Mouse (Mus musculus) ES-Bruce4 (cell line): Measurements from ENCODE around the gene Fer. TPM values are rescaled to one million over a fixed set of nuclear protein-coding genes. Genes with fewer than 3 reads are reported as not detected.

ENCODE experiments used
- H3K27ac ChIP-seq: 2 replicates; pipeline ENCODE4 v1.5.1; 2012; ENCODE audit warnings: low read length, inconsistent platforms; ENCODE audit not compliant: insufficient read depth
- H3K27me3 ChIP-seq: 2 replicates; pipeline ENCODE4 v1.6.1; 2012; ENCODE audit warnings: mild to moderate bottlenecking, low read length, inconsistent platforms; ENCODE audit not compliant: control insufficient read depth, poor library complexity, insufficient read depth, severe bottlenecking
- H3K36me3 ChIP-seq: 2 replicates; pipeline ENCODE4 v1.6.1; 2012; ENCODE audit warnings: inconsistent platforms, mild to moderate bottlenecking, low read length, moderate library complexity; ENCODE audit not compliant: control insufficient read depth, poor library complexity, insufficient read depth, severe bottlenecking
- H3K4me1 ChIP-seq: one replicate; pipeline ENCODE4 v1.8.1; 2011; ENCODE audit warnings: low read length; ENCODE audit not compliant: control insufficient read depth, insufficient read depth
- H3K4me3 ChIP-seq: 2 replicates; pipeline ENCODE4 v1.5.1; 2011; ENCODE audit warnings: low read depth, mild to moderate bottlenecking, low read length
- H3K9ac ChIP-seq: 2 replicates; pipeline ENCODE4 v1.6.1; 2012; ENCODE audit warnings: low read depth, mild to moderate bottlenecking, inconsistent platforms; ENCODE audit not compliant: poor library complexity, severe bottlenecking
- H3K9me3 ChIP-seq: replicated peaks from 2 replicates; pipeline ENCODE4 v1.6.1; 2012; ENCODE audit warnings: mild to moderate bottlenecking, low read length, inconsistent platforms; ENCODE audit not compliant: control insufficient read depth, poor library complexity, insufficient read depth, severe bottlenecking
- CTCF ChIP-seq: IDR thresholded peaks from one replicate; pipeline ENCODE4 v1.8.1; 2011; ENCODE audit warnings: low read depth, low read length
- EP300 ChIP-seq: IDR thresholded peaks from 2 replicates; pipeline ENCODE4 v1.6.1; 2011; ENCODE audit warnings: low read depth, low read length; ENCODE audit not compliant: insufficient read depth
- POLR2A ChIP-seq: IDR thresholded peaks from one replicate; pipeline ENCODE4 v1.8.1; 2011; ENCODE audit warnings: low read length; ENCODE audit not compliant: insufficient read depth
- polyA plus RNA-seq: library from polyadenylated mRNA; stranded (reverse); fragments of >200 nt; gene quantifications from 2 replicates; pipeline ENCODE4 v1.2.4, GENCODE M21; 2011; ENCODE audit warnings: low read depth; ENCODE audit not compliant: missing spikeins, insufficient read depth, insufficient read length

Gene Fer
- polyA plus RNA-seq = 28.9 and 30.0 TPM in 2 replicates

DNA sequence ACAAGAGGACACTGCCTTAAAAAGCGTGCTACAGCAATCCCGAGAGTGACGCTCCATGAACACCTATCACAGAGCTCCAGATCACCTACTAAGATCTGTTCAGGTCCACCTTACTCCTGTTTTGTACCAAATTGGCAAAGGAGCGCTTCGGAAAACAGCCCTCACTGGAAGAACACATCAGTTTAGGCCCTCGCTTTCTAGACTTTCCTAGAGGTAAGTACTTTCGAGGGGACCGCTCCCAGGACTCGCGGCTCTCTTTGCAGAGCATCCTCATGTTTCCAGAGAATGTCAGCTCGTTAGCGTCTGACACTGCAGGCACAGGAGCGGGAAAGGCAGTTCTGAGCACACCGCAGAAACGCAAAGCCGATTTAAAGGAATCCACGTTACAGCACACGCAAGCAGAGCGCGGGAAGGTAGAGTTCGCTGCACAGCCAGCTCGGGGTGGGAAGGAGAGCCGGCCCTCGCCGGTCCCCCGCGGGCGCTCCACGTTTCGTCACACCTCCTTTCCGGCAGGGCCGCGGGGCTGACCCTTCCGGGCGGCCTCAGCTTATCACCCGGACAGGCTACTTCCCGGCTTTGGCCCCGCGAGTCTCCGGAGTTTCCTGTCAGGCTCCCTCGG is at the start of gene Fer:
Gene Fer, plus strand, starts transcription at position 51 of the 619 bp plus-strand sequence.
- H3K27me3 ChIP-seq = no peaks in the 10 kb centered on the region; the same call in 1 of the 2 replicates
- no peak within 1 kb of the TSS for H3K27ac ChIP-seq
- H3K9me3 ChIP-seq = no peaks in the 10 kb centered on the region
- peak within 1 kb of the TSS; percentile 91 for H3K4me3 ChIP-seq
- H3K36me3 ChIP-seq = no peaks in the 10 kb centered on the region
- H3K4me1 ChIP-seq = no peaks in the 10 kb centered on the region
- TF ChIP-seq EP300 (no peak), POLR2A (no peak), CTCF (no peak)
- peak within 1 kb of the TSS; percentile 95 for H3K9ac ChIP-seq

DNA sequence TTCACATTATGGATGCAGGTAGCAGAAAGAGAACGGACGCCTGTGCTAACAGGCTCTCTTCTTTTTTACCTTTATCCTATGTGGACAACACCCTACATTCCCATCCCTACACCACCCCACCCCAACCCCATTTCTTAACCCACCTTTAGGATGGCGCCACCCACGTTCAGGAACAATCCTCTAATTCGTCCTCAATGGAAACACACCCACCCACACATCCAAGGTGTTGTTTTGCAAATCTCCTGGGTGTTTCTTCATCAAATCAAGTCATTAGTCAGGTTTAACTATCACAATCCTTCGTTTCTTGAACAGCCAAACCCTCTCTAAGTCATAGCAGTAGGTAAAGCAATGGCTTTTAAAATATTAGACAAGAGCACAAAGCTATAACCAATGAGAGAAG is 49.3 kb upstream of the Fer start:
- Histone ChIP-seq H3K9me3 (no peaks in the 10 kb centered on the region), H3K9ac (no peak overlapping the region), H3K27ac (no peak overlapping the region; the same call in 1 of the 2 replicates), H3K27me3 (no peaks in the 10 kb centered on the region), H3K36me3 (no peaks in the 10 kb centered on the region), H3K4me1 (peaks cover 3% of the 10 kb centered on the region), H3K4me3 (no peak overlapping the region)
- TF ChIP-seq CTCF (no peak), EP300 (peak; percentile 35; the same call in 1 of the 2 replicates)

DNA sequence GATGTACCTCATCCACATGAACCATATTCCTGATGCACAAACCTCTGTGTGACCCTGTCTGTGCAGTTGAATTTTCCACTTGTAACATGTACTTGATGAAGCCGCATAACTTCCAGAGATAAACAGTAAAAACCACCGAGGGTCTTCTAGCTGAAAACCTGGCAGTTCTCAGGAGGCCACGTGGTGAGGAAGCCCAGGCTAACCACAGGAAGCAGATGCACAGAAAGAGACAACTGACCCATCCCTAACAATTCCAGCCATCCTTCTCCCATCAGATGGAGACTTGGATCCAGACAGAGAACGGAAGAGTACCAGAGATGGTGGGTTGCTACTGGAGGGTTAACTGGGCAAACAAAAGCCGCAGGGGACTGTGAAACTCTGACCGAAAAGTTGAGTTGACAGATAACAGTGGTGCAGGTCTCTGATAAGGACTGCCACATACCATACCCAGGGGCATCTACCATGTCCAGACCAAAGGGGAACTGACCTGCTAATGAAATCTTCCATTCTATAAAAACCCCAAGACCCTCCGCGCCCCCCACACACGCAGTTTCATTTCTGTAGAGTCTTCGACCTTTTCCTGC is 44.3 kb upstream of the Fer start:
- H3K4me1 ChIP-seq = no peaks in the 10 kb centered on the region
- no peak overlapping the region for H3K4me3 ChIP-seq
- no peaks in the 10 kb centered on the region for H3K9me3 ChIP-seq
- no peaks in the 10 kb centered on the region for H3K27me3 ChIP-seq
- H3K27ac ChIP-seq = no peak overlapping the region
- no peak for TF ChIP-seq POLR2A
- TF ChIP-seq CTCF = no peak
- TF ChIP-seq EP300 = no peak
- H3K36me3 ChIP-seq = no peaks in the 10 kb centered on the region
- H3K9ac ChIP-seq = no peak overlapping the region

DNA sequence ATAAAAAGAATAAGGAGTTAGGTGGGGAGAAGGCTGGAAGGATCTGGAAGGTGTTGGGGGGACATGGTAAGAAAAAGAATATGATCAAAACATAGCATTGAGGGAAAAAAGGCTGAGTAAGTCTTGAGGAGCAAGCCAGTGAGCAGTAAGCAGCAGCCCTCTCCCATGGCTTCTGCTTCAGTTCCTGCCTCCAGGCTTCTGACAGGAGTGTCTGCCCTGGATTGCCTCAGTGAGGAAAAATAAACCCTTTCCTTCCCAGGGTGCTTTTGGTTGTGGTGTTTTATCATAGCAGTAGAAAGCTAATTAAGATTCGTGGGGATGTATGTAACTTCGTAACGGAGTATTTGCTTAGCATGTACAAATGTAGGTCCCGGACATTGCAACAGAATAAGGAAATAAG is 38.7 kb upstream of the Fer start:
- TF ChIP-seq POLR2A = no peak
- TF ChIP-seq CTCF = no peak
- no peak for TF ChIP-seq EP300
- Histone ChIP-seq H3K9ac (no peak overlapping the region), H3K9me3 (no peaks in the 10 kb centered on the region), H3K4me3 (no peak overlapping the region), H3K4me1 (peaks cover 2% of the 10 kb centered on the region), H3K36me3 (no peaks in the 10 kb centered on the region), H3K27ac (no peak overlapping the region), H3K27me3 (no peaks in the 10 kb centered on the region)

DNA sequence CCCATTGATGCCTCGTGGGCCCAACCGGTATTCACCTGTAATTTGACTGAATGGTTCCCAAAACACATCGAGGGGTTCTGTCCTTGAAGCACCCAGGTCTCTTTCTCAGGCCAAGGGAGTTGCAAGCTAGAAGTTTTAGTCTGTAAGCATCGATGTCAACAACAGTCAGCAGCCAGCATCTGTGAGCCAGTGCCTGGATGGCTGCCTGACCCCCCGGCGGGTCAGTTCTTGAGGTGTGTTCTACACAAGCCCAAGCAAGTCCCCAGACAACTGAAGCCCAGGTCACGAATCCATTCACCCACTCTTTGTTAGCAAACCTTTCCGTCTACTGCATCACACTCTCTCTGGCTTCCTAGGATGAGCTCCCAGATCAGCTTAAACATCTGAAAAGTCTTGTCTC is 36.7 kb upstream of the Fer start:
- H3K36me3 ChIP-seq = no peaks in the 10 kb centered on the region
- TF ChIP-seq CTCF (no peak), EP300 (no peak), POLR2A (no peak)
- no peak overlapping the region; the same call in 1 of the 2 replicates for H3K27ac ChIP-seq
- peaks cover 2% of the 10 kb centered on the region for H3K4me1 ChIP-seq
- no peak overlapping the region for H3K9ac ChIP-seq
- no peaks in the 10 kb centered on the region for H3K9me3 ChIP-seq
- H3K27me3 ChIP-seq = no peaks in the 10 kb centered on the region
- H3K4me3 ChIP-seq = no peak overlapping the region

DNA sequence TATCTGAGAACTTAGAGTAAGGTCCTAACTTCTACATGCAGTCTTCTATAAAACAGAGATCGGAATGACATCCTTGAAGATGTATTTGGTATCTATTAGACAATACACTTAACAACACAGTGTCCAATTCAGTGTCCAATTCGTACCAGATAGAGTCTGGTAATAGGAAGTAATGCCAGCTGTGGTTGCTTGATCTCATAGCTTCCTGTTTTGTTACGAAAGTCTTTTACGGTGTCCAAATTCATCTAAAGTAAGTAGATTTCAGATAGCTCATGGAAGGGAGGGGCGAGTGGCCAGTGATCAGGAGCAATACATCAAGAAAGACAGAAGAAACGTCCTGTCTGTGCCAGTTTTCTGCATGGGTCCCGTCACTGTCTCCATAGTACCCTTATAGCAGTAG is 36.1 kb upstream of the Fer start:
- Histone ChIP-seq H3K27ac (no peak overlapping the region), H3K27me3 (no peaks in the 10 kb centered on the region), H3K36me3 (no peaks in the 10 kb centered on the region), H3K9me3 (no peaks in the 10 kb centered on the region), H3K4me3 (no peak overlapping the region), H3K4me1 (peaks cover 2% of the 10 kb centered on the region), H3K9ac (no peak overlapping the region)
- no peak for TF ChIP-seq CTCF
- TF ChIP-seq EP300 = no peak
- no peak for TF ChIP-seq POLR2A
